Mouse (Mus musculus) testis, postnatal 14 days (tissue): ENCODE results near the gene Gm3164.
"Not testable (repeated sequence)": the region's sequence is repeated elsewhere in the genome, so short reads cannot be mapped to it uniquely, and the experiment has no call there.

ENCODE experiments used
- DNase-seq: peaks from one replicate; pipeline ENCODE4 v3.0.0; 2021; ENCODE audit warnings: low spot score

Gene Gm3164

DNA sequence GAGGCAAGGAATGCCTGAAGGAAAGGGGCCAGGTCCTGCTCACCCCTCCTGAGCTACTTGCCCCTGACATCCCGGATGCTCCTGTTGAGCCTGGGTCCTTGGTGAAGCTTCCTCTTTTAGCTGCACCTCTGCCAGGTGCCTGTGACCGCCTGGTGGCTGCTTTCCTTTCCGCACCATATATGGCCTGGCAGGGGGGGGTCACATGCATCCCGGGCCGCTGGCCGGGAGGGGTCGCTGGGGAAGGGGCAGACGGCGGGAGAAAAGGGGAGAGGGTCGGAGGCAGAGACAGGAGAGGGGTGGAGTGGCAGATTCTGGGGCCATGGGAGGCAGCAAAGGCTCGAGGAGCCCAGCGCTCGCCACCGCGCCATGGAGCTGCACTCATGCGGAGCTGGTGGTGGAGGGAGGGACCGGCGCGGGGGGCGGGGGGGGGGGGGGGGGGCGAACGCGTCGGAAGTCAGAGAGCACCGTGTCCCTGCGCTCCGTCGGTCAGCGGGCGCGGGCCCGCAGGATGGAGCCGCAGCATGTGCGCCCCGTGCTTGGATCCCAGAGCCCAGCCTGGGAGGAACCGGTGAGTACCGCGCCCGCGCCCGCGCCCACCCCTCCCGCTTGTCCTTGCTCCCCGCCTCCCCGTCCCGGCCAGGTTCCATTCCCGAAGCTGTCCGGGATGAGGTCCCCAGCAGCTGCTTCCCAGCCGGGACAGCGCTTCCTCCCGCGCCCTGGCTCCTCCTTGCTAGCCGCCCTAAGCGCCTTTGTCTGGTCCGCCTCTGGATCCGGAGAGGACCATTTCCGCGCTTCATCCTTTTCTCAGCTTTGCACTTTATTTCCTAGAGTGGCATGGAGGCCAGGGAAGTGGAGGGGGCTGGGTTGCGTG, at the start of gene Gm3164:
Gm3164 (plus strand) TSS at position 484 of the 871 bp plus-strand sequence.
- peak; percentile 38 for DNase-seq

DNA sequence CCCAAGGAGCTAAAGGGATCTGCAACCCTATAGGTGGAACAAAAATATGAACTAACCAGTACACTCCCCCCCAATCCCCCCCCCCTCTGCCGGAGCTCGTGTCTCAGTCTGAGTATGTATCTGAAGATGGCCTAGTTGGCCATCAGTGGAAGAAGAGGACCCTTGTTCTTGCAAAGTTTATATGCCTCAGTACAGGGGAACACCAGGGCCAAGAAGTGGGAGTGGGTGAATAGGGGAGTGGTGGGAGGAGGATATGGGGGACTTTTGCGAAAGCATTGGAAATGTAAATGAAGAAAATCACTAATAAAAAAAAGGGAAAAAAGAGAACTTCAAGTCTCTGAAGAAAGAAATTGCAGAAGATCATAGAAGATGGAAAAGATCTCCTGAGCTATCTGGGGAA, 46.3 kb upstream of the Gm3164 start:
- not testable (repeated sequence) for DNase-seq

GRCm38 (mm10) chr14:4369691-4370090, 45.6 kb upstream of the Gm3164 start:
- not testable (repeated sequence) for DNase-seq

- peak; percentile 9 for DNase-seq
Observed at GRCm38 (mm10) chr14:4377871-4378270, 37.4 kb upstream of the Gm3164 start.

DNA sequence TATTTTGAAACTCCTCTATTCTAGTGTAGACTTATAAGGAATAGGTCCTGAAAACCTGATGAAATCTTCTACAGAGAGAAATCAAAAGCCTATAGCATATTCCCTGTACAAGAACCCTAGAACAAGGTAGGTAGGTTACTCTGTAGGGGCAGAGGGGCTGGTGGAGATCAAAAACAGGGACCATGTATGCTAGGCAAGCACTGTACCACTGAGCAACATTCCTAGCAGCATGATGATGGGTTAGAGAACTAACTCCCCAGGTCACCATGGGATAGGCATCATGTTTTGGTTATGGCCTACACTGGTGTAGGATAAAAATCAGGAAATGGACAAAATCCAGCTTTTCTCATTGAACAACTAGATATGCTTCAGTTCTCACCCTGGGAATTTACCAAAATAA, 29.6 kb upstream of the Gm3164 start:
- not testable (repeated sequence) for DNase-seq

DNA sequence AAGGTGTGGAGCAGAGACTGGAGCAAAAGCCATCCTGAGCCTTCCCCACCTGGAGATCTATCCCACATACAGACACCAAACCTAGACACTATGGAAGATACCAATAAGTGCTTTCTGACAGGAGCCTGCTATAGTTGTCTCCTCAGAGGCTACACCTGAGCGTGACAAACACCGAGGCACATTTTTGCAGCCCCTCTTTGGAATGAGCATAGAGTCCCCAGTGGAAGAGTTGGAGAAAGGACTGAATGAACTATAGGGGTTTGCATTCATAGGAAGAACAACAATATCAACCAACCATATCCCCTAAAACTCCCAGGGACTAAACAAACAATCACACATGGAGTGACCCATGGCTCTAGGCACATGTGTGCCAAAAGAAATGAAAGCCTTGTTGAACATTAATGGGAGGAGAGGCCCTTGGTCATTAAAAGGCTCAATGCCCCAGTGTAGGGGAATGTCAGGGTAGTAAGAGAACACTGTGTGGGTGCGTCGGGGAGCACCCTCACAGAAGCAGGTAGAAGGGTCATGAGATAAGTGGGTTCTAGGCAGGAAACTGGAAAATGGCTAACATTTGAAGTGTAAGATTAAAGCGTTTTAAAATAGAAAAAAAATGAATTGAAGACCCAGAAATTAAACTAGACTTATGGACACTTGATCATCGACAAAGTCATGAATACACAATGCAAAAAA, 22.3 kb upstream of the Gm3164 start:
- not testable (repeated sequence) for DNase-seq

DNA sequence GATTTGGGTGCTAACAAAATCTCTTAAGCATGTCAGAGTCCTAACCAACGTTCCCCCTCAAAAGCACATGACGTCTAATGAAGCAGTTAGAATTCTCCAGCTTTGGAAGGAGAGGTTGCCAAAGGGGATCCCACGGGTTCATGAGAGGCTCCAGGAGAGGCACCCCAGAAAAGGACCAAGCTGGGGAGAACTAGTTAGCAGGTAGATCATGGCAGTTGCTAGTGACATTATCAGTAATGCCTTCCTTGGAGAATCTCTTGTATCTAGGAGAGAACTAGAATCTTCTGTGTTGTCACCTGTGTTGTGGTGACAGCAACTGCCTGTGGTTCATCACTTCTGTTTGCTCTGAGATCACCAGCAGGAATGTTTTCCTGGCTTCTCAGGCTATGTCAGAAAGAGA, 18.0 kb upstream of the Gm3164 start, which contains the start of gene Gm3159:
Gm3159 (plus strand) TSS at position 301 of the 400 bp plus-strand sequence.
- not testable (repeated sequence) for DNase-seq

DNA sequence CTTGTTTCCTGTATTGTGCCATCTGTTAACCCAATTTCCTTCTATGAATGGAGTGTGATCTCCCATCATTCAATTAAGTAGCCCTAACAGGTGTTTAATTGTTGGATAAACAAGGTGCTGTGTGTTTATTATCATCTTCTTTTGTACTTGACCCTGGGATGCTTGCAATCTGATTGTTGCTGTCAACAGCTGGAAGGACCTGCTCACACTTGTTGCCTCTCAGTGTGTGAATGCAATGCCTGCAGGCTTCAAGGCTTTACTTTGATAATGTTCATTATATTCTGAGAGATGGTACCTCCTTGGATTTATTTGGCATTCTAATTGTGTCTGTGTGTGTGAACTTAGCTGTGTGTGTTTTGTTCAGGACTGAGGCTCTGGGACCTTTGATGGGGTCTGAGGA, 16.6 kb upstream of the Gm3164 start:
- not testable (repeated sequence) for DNase-seq

DNA sequence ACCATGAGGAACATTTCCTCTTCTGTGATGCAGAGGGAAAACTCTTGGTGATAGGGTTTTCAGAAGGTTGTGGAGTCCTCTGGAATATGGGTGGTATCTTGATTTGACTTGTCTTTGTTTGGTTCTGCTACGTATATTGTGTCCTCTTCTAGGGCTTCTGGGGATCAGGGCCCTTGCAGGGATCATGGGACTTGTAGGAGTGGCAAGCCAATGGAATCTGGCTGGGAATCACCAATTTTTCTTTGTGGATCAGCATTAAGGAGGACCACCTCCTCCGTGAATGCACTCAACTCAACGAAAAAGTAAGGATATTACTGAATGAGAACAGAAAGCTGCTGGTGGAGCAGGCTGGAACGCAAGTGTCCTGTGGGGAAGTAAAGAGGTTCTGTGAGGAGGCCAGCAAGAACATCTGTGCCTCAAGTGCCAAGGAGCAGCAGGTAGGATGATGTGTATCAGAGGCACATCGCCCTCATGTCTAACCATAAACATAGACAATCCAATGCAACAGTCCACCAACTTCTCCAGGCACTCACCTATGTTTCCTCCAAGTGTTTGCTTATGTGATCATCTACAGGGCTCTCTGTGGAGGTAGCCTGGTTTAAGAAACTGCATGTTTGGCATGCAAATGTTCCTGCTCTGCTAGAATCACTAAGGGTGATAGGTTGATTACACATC, 15.0 kb upstream of the Gm3164 start:
- not testable (repeated sequence) for DNase-seq

DNA sequence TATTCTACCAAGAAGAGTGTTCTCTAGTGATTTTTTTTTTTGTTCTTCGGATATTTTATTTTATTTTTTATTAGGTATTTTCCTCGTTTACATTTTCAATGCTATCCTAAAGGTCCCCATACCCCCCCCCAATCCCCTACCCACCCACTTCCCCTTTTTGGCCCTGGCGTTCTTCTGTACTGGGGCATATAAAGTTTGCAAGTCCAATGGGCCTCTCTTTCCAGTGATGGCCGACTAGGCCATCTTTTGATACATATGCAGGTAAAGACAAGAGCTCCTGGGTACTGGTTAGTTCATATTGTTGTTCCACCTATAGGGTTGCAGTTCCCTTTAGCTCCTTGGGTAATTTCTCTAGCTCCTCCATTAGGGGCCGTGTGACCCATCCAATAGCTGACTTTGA, 14.0 kb upstream of the Gm3164 start:
- DNase-seq: not testable (repeated sequence)

DNA sequence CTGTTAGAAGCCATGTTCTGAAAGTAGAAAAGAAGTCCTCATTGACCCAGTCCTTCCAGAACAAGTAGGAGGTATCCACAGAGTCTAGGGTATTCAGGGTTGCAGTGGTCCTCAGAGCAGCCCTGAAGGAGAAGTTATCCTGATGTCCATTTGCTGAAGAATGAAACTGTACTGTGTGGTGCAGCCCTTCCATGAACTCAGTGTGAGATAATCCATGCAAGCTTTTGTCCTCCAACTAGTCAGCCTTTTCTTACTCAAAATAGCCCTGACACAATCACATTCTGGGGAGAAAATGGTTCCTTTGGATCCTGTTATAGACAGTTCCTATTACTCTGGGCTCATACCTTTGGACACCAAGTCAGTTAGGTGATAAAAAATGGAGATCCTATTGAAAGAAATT, 11.4 kb upstream of the Gm3164 start:
- DNase-seq: not testable (repeated sequence)

- DNase-seq: not testable (repeated sequence)
Observed at GRCm38 (mm10) chr14:4409939-4410338, 5.3 kb upstream of the Gm3164 start.

GRCm38 (mm10) chr14:4430692-4431091, 15.4 kb downstream of the Gm3164 start, which contains the start of gene Gm3173:
Gene Gm3173 (plus strand): TSS chr14:4430992.
- DNase-seq: not testable (repeated sequence)

- DNase-seq: not testable (repeated sequence)
Observed at GRCm38 (mm10) chr14:4481445-4481844, 66.2 kb downstream of the Gm3164 start, which contains the start of gene Gm3182. Gene Gm3182 (plus strand): TSS chr14:4481745.
